Mouse (Mus musculus) monocyte, adult 2 months (primary cell): ENCODE measurements at regions not wholly inside any gene's neighbourhood (a gene's known extent, or its start where the extent isn't known, plus 50 kb on each side); places are given as distances from the start of the nearest gene placed in this dataset.

Experiments used
- DNase-seq, 2 experiments: peaks; one replicate each; pipeline ENCODE4 v3.0.0; 2022; ENCODE audit warnings: low spot score in 2 of 2, low read depth in 1 of 2

- no peak for DNase-seq
These were observed 462.2 kb downstream of the Pik3r1 start for GRCm38 (mm10) chr13:101305695-101306413.

GRCm38 (mm10) chr13:101305063-101305462, 463.0 kb downstream of the Pik3r1 start:
- no peak for DNase-seq

- no peak for DNase-seq
These were observed 466.7 kb downstream of the Pik3r1 start for GRCm38 (mm10) chr13:101301361-101301760.

GRCm38 (mm10) chr13:101289407-101289806, 456.2 kb upstream of the Slc30a5 start:
- DNase-seq, result no peak

GRCm38 (mm10) chr13:101287131-101287530, 453.9 kb upstream of the Slc30a5 start:
- DNase-seq, result no peak

GRCm38 (mm10) chr13:101286029-101286917, 453.0 kb upstream of the Slc30a5 start:
- no peak for DNase-seq

- DNase-seq, result no peak
These were observed 444.9 kb upstream of the Slc30a5 start for GRCm38 (mm10) chr13:101278127-101278526.

- no peak for DNase-seq
These were observed 443.5 kb upstream of the Slc30a5 start for GRCm38 (mm10) chr13:101276766-101277165.

- no peak for DNase-seq
These were observed 441.4 kb upstream of the Slc30a5 start for GRCm38 (mm10) chr13:101274470-101275141.

- no peak for DNase-seq
These were observed 440.1 kb upstream of the Slc30a5 start for GRCm38 (mm10) chr13:101273321-101273720.

- DNase-seq, result no peak
These were observed 420.7 kb upstream of the Slc30a5 start for GRCm38 (mm10) chr13:101253698-101254468.

- DNase-seq, result no peak
These were observed 416.1 kb upstream of the Slc30a5 start for GRCm38 (mm10) chr13:101249369-101249768.

GRCm38 (mm10) chr13:101244326-101244725, 411.1 kb upstream of the Slc30a5 start:
- no peak for DNase-seq

GRCm38 (mm10) chr13:101238860-101239259, 405.6 kb upstream of the Slc30a5 start:
- no peak for DNase-seq

GRCm38 (mm10) chr13:101237035-101237434, 403.8 kb upstream of the Slc30a5 start:
- no peak for DNase-seq

GRCm38 (mm10) chr13:101235846-101236245, 402.6 kb upstream of the Slc30a5 start:
- DNase-seq, result no peak

GRCm38 (mm10) chr13:101235110-101235509, 401.9 kb upstream of the Slc30a5 start:
- no peak for DNase-seq

- DNase-seq, result no peak
These were observed 401.3 kb upstream of the Slc30a5 start for GRCm38 (mm10) chr13:101234550-101234949.

- DNase-seq, result no peak
These were observed 400.6 kb upstream of the Slc30a5 start for GRCm38 (mm10) chr13:101233843-101234281.

- DNase-seq, result no peak
These were observed 400.1 kb upstream of the Slc30a5 start for GRCm38 (mm10) chr13:101233181-101233842.
